Mouse (Mus musculus) urinary bladder, postnatal 25 days (tissue): ENCODE results near the gene Clcnkb.

ENCODE experiments used
- DNase-seq: peaks from one replicate; pipeline ENCODE4 v3.0.0; 2022; ENCODE audit warnings: low spot score

The Clcnkb gene

GRCm38 (mm10) chr4:141404518-141405313 is 11.1 kb downstream of the Clcnkb start:
- peak; percentile 87 for DNase-seq

GRCm38 (mm10) chr4:141400171-141400570 is 15.6 kb downstream of the Clcnkb start:
- DNase-seq, result no peak

GRCm38 (mm10) chr4:141398545-141398944 is 17.3 kb downstream of the Clcnkb start, which contains the start of gene Clcnka:
TSS of gene Clcnka (minus strand) at chr4:141398724.
- DNase-seq, result no peak

GRCm38 (mm10) chr4:141397861-141398260 is 18.0 kb downstream of the Clcnkb start:
- DNase-seq, result no peak

GRCm38 (mm10) chr4:141394751-141395150 is 21.1 kb downstream of the Clcnkb start:
- no peak for DNase-seq

- DNase-seq, result no peak
These were observed 24.5 kb downstream of the Clcnkb start for GRCm38 (mm10) chr4:141391293-141391692.

- no peak for DNase-seq
These were observed 26.3 kb downstream of the Clcnkb start for GRCm38 (mm10) chr4:141389366-141390150.

GRCm38 (mm10) chr4:141387933-141388332 is 27.9 kb downstream of the Clcnkb start:
- no peak for DNase-seq

- DNase-seq, result peak; percentile 74
These were observed 28.6 kb downstream of the Clcnkb start for GRCm38 (mm10) chr4:141387093-141387784.

- no peak for DNase-seq
These were observed 29.7 kb downstream of the Clcnkb start for GRCm38 (mm10) chr4:141386150-141386549.

- peak; percentile 45 for DNase-seq
These were observed 30.5 kb downstream of the Clcnkb start for GRCm38 (mm10) chr4:141385275-141385674.

GRCm38 (mm10) chr4:141382406-141382805 is 33.4 kb downstream of the Clcnkb start:
- DNase-seq, result no peak

GRCm38 (mm10) chr4:141379674-141380073 is 36.1 kb downstream of the Clcnkb start:
- DNase-seq, result no peak

GRCm38 (mm10) chr4:141372426-141372825 is 43.4 kb downstream of the Clcnkb start:
- no peak for DNase-seq

GRCm38 (mm10) chr4:141367997-141368791 is 47.6 kb downstream of the Clcnkb start, which contains the start of gene Fam131c:
TSS of gene Fam131c (plus strand) at chr4:141368220.
- no peak for DNase-seq

- DNase-seq, result no peak
These were observed 49.9 kb downstream of the Clcnkb start for GRCm38 (mm10) chr4:141365876-141366275.

- no peak for DNase-seq
These were observed 50.7 kb downstream of the Clcnkb start for GRCm38 (mm10) chr4:141365126-141365525.

- peak; percentile 86 for DNase-seq
These were observed 52.8 kb downstream of the Clcnkb start for GRCm38 (mm10) chr4:141362937-141363548.

GRCm38 (mm10) chr4:141360846-141361245 is 55.0 kb downstream of the Clcnkb start:
- no peak for DNase-seq

GRCm38 (mm10) chr4:141359222-141359621 is 56.6 kb downstream of the Clcnkb start:
- no peak for DNase-seq

- no peak for DNase-seq
These were observed 58.0 kb downstream of the Clcnkb start for GRCm38 (mm10) chr4:141357811-141358210.
